Mouse (Mus musculus) gonadal fat pad, adult 2 months (tissue): ENCODE data around the gene Rassf4. TPM values are rescaled to one million over a fixed set of nuclear protein-coding genes. Genes with fewer than 3 reads are reported as not detected.

Experiments used
- DNase-seq: peaks from one replicate; pipeline ENCODE4 v3.0.0-alpha.2; 2012; ENCODE audit warnings: low read depth
- polyA plus RNA-seq: library from polyadenylated mRNA; depleted of rRNA; stranded (reverse); fragments of >200 nt; gene quantifications from 2 replicates; pipeline ENCODE4 v1.2.3, GENCODE M21; 2012; rRNA removed

The Rassf4 gene
- polyA plus RNA-seq: 13.9 and 14.6 TPM in 2 replicates

DNA sequence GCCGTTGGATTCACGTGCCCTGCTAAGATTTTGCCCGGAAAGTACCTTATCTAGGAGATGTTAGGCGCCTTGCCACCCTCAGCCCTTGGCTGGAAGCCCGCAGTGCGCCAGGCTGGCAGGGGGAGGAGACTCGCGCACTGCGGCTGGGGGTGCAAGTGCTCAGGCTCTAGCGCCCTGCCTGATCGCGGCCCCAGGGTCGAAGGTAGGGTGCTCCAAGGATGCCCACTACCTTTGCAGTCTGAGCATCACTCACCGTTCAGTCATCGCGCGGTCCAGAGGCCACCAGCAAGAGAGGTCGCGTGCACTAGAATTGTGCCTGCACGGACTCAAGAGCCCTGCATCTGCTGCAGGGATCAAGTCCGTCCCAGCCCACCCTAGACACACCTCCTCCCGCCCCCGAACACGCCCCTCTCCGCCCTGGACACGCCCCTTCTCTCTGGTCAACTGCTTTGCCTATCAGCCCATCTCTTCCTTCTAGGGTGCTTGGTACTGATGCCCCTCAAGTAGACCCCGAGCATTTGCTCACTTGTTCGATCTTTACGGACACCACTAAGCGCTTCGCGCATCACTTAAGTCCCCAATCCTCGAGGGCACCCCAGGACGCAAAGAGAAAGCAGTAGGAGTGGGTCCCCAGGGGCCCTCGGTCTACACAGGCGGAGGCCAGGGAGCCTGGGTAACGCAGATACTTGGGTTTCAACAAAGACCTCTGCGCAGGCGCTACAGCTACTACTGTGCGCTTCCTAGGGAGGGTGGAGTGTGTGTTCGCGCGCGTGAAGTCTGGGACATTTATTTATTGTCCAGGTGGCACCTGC is at the start of gene Rassf4:
Rassf4 (minus strand) TSS at position 482 of the 812 bp plus-strand sequence.
- no peak for DNase-seq

DNA sequence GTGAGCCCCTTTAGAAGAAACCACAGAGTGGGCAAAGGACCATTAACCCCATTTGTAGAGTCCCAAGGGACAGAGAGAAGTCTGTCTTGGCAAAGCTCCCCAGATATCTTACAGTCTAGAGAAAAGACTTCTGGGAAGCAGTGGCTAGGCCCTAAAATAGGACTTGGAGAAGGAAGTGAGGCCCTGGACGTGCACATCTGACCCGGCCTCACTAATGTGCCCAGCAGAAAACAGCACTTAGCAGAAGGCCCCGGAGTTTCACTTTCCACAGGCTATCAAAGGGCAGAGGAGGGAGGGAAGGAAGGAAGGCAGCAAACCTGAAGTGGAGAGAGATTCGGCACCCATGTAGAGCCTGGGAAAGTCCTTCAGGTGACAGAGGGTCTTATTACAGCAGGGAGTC is 45.2 kb upstream of the Rassf4 start:
- DNase-seq: no peak

DNA sequence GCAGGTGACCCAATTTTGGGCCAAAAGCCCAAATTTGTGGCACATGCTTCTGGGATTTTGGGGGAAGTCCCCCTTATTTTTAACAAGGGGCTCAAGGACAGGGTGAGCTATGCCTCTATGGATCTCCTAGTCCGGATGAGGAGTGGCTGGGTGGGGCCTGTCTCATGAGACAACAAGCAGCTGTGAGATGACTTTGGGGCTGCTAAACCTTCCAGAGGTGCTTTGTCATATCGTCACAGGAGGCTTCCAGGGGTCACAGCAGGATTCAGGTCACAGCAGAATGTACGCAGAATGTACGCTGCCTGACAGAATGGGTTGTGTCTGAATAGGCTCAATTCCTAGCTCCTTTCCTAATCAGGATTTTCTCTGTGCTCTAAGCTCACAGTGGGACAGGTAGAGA is 44.6 kb upstream of the Rassf4 start:
- no peak for DNase-seq

DNA sequence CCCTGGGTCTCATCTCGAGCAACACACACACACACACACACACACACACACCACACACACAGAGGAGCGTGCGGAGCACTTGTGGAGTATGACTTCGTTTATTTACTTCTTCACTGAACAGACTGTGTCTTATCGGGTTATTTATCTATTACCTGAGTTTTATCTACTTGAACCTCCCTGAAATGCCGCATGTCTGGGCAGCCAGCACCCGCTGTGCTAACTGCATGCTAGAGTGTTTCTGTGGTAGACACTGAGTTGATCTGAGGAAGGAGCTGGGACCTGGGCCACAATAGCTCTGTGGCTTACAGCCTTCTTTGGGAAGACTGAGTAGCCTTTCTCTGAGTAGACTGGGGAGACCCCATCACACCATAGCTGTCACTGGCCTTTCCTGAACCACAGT is 44.1 kb upstream of the Rassf4 start:
- no peak for DNase-seq

DNA sequence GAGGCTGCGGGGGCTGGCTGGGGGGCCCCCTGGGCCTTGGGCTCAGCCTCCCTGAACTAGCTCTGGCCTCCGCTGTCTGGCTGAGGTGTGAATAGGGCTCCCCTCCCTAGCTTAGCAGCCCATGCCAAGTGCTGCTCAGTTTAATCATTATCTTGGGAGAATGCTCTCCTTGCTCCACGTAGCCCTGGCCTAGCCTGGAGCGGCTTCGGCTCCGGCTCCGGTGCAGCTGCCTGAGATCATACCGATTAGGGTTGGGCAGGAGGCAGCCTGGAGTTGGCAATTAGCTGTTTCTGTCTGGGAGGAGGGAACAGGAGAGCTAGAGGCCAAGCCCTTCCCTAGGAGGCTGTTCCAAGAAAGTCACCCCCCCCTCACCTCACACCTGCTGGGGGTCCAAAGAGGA is 42.9 kb upstream of the Rassf4 start, which contains the start of gene Tmem72:
Tmem72 (minus strand) TSS at position 248 of the 400 bp plus-strand sequence.
- no peak for DNase-seq

DNA sequence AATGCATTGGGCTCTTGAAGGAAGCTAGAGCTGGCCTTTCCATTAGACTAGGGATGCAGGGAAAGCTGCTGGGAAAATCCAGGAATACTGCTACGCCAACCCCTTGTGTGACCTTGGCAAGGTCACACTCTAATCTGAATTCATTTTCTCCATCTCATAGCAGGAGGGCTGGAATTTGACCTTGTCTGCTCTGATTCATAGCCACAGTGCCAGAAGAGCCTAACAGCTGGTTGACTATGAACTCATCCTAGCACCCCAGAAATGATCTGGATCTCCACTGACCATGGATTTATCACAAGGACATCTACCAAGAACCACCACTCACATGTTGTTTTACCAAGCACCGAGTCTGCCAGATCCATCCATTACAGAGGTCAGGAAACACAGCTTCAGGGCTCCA is 41.4 kb upstream of the Rassf4 start:
- DNase-seq: no peak

DNA sequence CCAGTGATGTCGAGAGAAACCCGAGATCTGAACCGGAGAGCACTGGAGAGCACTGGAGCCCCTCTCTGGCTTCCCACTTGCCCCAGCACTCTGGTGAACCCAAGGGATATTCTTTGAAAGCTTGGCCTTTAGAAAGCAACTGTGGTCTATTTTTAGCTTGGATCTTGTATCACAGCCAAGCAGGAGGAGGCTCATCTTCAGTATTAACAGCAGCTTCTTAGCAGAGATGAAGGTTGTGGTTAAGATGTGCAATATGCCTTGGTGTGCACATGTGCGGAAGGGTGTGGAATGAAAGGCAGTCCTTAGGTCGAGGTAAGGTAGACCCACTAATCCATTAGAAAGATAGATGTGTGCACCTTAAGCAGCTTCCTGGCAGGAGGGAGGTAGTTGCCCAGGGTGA is 40.8 kb upstream of the Rassf4 start:
- DNase-seq: no peak

DNA sequence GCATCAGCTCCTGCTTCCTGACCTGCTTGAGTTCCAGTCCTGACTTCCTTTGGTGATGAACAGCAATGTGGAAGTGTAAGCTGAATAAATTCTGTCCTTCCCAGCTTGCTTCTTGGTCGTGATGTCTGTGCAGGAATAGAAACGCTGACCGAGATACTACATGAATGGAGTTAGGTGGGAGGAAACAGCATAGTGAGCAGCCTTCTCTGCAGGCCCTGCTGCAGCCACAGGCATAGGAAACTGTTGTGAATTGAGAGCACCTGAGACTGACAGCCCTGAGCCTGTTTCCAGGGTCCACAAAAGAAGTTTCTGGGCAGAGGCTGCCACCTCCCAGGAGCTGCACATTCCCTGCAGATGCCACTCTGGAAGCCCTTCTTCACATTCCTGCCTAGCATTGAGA is 40.2 kb upstream of the Rassf4 start:
- DNase-seq: no peak

DNA sequence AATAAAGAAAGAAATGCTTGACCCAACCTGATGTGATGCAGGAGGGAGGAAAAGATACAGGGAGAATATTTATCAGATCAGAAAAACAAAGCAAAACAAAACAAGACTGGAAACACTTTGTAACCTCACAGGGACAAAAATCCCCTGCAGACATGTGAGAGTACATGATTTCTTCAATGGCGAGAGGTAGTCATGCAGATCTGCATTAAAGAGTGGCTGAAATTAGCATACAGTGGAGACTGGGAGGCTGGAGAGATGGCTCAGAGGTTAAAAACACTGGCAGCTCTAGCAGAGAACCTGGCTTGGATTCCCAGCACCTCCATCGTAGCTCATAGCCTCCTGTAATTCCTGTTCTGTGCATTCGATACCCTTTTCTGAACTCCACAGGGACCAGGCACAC is 38.8 kb upstream of the Rassf4 start:
- no peak for DNase-seq

DNA sequence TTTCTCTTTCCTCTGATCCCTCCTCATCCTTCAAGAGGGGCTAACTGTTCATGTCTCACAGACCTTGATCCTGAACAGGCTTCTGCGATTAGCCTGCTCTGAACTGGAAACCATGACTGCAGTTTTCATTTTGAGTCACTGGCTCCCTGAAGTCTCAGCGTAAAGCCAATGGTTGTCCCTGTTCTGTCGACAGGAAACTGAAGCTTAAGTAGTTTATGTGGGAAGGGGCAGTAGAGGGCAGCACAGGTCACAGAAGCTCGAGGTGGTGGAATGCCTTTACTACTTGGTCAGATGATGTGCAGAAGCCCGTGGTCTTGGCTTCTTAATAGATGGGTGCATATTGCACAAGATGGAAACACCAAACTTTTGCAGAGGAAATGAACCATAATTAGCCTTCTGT is 38.3 kb upstream of the Rassf4 start:
- no peak for DNase-seq

DNA sequence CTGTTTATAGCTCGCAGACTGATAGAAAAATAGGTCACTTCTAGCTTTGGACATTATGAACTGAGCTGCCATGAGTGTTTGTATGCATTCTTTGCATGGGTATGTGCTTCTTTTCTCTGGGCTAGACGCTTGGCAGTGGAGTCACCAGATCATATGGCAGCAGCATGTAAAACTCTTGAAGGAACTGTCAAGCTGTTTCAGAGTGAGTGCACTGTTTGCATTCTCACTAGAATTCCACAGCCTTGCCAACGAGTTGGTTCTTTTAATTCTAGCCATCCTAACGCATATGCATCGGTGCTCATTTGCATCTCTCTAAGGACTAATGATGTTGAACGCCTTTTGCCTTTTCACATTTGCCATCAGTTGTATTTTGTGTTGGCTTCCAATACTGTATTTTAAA is 30.6 kb upstream of the Rassf4 start:
- DNase-seq: no peak

DNA sequence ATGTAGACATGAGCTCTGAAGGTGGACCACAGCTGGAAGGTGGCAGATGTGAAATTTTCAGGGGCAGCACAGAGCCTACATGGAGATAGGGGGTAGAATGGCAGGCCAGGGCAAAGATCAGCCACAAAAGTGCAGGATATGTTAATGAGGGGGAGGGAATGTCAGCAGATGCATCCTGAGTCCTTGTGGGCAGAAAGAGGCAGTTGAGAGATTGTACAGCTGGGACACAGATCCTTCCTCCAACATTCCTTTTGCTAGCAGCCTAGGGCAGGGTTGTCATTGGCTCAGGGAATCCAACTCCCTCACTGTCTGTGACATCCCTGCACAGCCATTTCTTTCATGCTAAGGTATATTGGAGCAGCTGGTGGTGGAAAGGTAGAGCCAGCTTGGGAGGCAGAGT is 27.1 kb upstream of the Rassf4 start:
- DNase-seq: no peak

DNA sequence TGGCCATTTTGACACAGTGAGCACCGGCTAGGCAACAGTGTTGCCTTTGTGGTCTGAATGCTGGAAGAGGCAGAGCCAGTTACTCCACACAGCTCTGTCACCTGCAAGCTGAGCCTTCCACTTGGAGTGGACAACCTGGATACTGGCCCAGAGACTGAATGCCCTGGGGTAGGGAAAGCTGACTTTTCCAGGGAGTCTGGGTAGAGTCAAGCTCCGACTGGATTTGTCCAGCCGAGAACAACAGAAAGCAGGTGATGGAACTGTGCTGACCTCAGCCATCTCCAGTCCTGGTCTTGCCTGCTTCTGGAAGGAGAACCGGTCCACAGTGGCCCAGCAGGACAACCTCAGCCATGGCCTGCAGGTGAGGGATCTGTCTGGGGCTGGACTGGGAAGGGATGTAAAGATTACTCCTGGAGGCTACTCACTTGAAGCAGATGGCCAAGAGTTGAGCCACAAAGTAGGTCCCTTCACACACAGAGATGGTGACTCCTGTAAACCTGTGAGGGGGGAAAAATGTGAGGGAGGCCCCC is 24.2 kb upstream of the Rassf4 start:
- no peak for DNase-seq

DNA sequence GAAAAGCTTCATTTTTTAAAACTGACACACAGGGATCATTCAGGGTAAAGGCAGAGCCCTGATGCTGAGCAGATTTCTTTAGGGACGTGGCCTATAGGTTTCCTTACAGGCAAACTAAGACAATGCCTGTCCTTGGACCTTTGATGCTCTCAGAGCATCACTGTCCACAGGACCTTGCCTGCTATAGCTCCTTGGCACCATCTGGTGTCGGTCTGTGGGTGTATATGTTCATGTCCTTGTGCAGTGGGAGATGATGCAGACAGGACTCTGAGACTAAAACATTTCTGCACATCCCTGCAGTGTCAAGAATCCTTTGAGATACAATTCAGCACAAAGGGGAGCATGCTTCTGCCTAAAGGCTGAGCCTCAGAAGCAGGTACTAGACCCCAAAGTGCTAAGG is 23.7 kb upstream of the Rassf4 start:
- no peak for DNase-seq

DNA sequence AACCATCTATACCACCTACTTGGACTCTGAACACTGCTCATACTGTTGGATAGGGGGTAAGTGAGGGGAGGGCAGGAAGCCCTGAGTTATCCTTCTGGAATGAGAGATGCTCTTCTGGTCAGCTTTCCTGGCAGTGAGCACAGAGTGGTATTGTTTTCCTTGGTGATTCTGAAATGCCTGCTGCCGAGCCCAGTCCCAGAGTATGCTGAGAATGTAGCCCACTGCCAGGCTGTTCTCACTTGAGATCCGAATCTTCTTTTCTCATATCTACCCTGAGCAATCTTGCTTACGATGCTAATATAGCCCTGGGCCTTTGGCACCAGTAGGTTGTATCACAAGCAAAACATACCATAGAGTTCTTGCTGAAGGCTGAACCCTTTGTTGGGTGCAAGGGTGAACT is 20.6 kb upstream of the Rassf4 start:
- DNase-seq: no peak

DNA sequence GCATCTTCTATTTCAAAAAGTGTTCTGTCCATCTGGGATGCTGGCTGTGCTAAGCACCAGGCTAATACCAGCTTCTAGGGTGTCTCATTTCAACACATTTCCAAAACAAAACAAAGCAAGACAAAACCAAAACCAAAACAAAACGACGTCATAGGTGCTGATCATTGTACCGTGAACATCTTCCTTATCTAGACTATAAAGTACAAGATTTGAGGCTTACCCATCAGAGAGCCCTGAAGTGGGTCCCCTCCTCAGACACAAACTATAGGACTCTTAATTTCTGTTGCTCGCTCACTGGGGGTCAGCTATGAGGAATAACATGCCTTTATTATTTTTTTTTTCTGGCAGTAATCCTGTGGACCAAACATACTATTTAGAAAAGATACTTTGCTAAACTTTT is 19.9 kb upstream of the Rassf4 start:
- no peak for DNase-seq

DNA sequence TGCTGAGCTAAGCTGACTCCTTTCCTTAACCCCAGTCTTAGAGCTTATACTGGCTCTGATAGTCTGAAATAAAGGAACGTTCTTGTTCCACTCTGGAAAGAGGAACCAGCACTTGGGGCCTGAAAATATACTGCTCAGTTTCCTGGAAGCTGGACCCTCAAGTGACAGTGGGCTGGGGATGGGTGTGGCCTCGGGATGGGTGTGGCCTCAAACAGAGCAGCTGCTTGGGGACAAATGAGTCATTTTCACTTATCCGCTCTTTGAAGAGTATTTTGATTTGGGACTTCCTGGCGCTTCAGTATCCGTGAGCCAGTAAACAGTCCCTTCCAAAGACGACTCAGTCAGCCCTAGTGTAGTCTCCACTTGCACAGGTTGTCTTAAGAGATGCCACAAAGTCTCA is 8.6 kb upstream of the Rassf4 start:
- no peak for DNase-seq

DNA sequence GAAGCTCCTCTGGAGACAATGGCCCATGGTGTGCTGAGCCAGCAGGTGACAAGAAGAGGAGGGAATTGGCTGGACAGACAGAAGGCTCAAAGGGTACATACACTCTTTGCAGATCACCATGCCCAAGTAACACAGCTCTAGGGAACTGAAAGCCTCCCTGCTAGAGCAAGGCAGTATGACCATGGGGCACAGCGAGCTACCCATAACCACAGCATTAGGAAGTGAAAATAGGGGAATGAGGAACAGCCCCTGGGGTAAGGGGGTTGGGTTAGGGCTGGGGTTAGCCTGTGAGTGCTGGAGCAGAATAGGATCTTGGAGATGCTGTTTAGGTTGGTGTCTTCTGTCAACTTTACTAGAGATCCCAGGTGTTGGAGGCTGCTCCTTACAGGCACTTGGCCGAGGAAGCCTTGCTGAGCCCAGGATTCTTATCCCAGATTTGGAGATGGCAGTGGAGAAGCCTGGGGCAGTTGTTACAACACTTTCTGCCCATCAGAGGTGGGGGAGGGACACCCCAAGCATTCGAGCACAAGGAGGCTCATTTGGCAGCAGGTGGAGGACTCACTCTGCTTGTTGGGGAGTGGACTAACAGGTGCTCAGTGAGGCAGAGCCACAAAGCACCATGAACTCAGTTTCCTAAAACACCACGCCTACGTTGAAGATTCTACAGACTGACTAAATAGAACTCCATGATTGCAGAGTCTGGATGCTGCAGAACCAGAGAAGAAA is 6.0 kb upstream of the Rassf4 start:
- DNase-seq: peak; percentile 9

DNA sequence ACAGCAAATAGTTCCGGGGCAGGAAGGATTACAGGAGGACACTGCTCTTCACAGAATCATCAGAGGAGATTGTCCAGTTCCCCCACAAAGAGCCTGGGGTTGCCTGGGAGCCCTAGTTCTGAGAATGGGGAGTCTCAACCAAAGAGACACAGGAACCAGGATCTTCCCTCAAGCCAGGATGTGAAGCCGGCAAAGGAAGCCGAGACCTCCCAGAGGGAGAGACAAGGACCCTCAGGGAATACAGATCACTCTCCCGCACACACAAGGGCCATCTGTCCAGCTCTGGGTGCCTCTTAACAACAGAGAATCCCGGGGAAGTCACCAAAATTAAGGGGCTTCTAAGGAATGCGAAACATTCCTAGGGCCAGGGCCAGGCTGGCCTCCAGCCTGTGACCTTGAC is 3.6 kb upstream of the Rassf4 start:
- DNase-seq: no peak

DNA sequence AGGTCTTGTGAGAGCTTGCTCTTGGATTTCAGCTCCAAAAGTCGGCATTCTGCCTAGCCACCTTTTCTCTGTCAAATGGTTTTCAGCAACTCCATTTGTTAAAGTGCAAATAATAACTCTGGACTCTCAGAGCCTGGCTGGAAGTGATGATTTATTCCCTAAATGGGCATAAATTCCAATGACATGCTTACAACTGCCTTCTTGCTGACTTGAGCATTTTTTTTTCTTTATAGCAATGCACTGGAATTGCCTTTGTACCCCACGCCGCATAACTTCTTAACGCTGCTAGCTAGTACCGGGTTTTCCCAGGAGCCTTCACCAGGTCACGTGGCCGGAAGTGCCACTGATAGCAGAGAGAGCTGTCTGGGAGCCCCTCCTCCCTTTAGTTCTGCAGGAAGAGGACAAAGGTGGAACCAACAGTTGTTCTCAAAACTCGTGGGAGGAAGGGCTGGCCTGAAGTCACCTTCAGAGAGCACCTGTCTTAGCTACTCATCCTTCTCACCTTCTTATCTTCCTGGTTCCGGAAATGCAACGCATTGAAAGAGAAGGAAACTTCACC is 2.7 kb upstream of the Rassf4 start:
- no peak for DNase-seq

DNA sequence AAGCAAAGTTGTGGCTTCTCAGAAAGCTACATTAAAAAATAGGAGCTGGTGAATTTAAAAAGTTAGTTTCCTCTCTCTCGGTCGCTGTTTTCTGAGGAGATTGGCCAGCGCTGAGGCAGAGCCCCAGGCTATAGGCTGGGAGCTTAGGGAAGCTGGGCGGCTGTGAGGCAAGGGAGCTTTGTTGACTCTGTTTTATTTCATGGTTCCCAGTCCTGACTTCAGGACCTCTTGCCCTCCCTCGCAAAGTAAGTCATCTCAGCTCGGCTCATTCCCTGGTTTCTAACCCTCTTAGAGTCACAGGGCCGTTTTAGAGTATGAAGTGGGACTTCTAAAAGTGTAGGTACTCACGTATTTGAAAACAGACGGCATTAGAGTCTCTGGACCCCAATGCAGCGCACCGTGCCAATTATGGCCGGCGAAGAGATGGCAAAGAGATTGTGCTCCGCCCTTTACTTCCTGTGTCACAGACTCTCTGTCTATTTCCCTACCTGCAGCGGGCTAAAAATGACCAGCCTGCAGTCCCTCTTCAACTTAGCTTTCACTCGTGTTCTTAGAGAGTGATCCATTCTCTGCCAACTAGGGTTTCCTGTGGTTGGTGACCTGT is 633 bp upstream of the Rassf4 start:
- no peak for DNase-seq

DNA sequence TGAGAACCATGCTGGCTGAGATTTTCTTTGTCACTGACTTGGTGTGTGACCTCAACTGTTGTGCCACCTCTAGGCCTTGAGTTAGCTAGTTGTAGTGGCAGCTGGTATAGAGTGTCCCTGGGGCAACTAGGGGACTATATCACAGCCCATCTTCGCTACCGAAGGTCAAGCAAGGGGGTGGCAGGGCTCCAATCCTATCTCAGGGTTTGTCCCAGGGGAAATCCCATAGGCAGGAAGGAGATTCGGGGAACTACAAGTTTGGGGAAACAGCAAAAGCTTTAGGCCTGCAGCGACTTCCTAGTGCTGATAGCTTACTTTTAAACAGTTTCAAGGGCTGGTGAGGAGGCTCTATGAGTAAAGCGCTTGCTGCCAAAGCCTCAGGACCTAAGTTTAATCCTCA is 1.4 kb downstream of the Rassf4 start:
- DNase-seq: no peak
